Mouse (Mus musculus): ENCODE data around the gene Rai14. TPM values are rescaled to one million over a fixed set of nuclear protein-coding genes. Genes with fewer than 3 reads are reported as not detected.

The Rai14 gene
- total and polyA plus RNA-seq, 3 experiments = not detected

GRCm38 (mm10) chr15:10558465-10558864, 156.0 kb downstream of the Rai14 start, which contains the start of gene Ttc23l:
Gene Ttc23l (minus strand): TSS chr15:10558668.
- Histone ChIP-seq H3K4me3 (ENCODE audit: control insufficient read depth in 1 of 2, insufficient read depth in 1 of 2, low read depth in 2 of 2, low read length in 2 of 2) (no peak within 1 kb of the TSS), H3K79me2 (ENCODE audit: control insufficient read depth, insufficient read depth, low read length, poor library complexity) (no peaks in the 10 kb centered on the region), H3K27ac (ENCODE audit: control insufficient read depth, low read depth, low read length) (no peak within 1 kb of the TSS), H3K27me3 (ENCODE audit: control insufficient read depth in 1 of 2, insufficient read depth in 2 of 2, low read length in 2 of 2) (no peaks in the 10 kb centered on the region), H3K36me3 (ENCODE audit: control insufficient read depth in 1 of 2, insufficient read depth in 2 of 2, low read length in 2 of 2) (no peaks in the 10 kb centered on the region), H3K9ac (ENCODE audit: control insufficient read depth, low read depth, low read length, poor library complexity, severe bottlenecking) (no peak within 1 kb of the TSS), H3K4me1 (ENCODE audit: control insufficient read depth in 1 of 2, insufficient read depth in 2 of 2, low read length in 2 of 2) (no peaks in the 10 kb centered on the region), H3K9me3 (replicated peaks; ENCODE audit: insufficient read depth, low read length) (no peaks in the 10 kb centered on the region)
- no peak for DNase-seq (ENCODE audit: low read depth, low spot score)
- TF ChIP-seq NELFE (IDR thresholded peaks at IDR 0.05; ENCODE audit: low read depth, low read length) (no peak), POLR2AphosphoS5 (IDR thresholded peaks at IDR 0.05; ENCODE audit: borderline replicate concordance, low read depth, low read length) (no peak), SIN3A (IDR thresholded peaks at IDR 0.05; ENCODE audit: low read length) (no peak), TAL1 (IDR thresholded peaks at IDR 0.05; ENCODE audit: low read length) (no peak), BHLHE40 (IDR thresholded peaks at IDR 0.05; ENCODE audit: borderline replicate concordance, low read depth, low read length) (no peak), TBP (IDR thresholded peaks at IDR 0.05; ENCODE audit: low read depth, low read length) (no peak), MAZ (IDR thresholded peaks at IDR 0.05; ENCODE audit: low read depth, low read length) (no peak), POLR2A (IDR thresholded peaks at IDR 0.05; ENCODE audit: control insufficient read depth in 1 of 2, insufficient read depth in 1 of 2, low read depth in 1 of 2, low read length in 2 of 2, poor library complexity in 1 of 2) (no peak), USF2 (IDR thresholded peaks at IDR 0.05; ENCODE audit: borderline replicate concordance in 1 of 2, insufficient read depth in 1 of 2, low read depth in 1 of 2, low read length in 2 of 2) (no peak), POLR2AphosphoS2 (IDR thresholded peaks at IDR 0.05; ENCODE audit: low read length) (no peak), HCFC1 (IDR thresholded peaks at IDR 0.05; ENCODE audit: low read depth, low read length) (no peak), USF1 (IDR thresholded peaks at IDR 0.05; ENCODE audit: low read depth, low read length) (no peak), NRF1 (IDR thresholded peaks at IDR 0.05; ENCODE audit: insufficient read depth, low read depth, low read length, poor library complexity, severe bottlenecking) (no peak), KAT2A (conservative IDR thresholded peaks at IDR 0.05; ENCODE audit: low read depth, low read length) (no peak), ZKSCAN1 (IDR thresholded peaks at IDR 0.05; ENCODE audit: low read depth, low read length) (no peak), MYB (IDR thresholded peaks at IDR 0.05; ENCODE audit: low read depth, low read length) (no peak), SMC3 (IDR thresholded peaks at IDR 0.05; ENCODE audit: low read depth, low read length) (no peak), E2F4 (IDR thresholded peaks at IDR 0.05; ENCODE audit: borderline replicate concordance, low read depth, low read length) (no peak), RCOR1 (IDR thresholded peaks at IDR 0.05; ENCODE audit: low read depth, low read length) (no peak)

DNA sequence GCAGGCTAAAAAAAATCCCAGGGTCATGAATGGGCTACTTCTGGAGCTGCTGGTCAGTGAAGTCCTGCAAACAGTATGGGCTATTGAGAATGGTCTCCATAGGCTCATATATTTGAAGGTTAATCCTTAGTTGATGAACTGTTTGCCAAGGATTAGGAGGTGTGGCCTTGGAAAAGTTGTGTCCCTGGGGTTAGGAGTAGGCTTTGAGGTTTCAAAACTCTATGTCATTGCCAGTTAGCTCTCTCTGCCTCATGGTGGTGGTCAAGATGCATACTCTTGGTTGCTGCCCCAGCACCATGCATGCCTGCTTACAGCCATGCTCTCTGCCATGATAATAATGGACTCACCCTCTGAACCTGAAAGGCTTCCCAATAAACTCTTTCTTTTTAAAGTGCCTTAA, 160.1 kb downstream of the Rai14 start:
- Histone ChIP-seq H3K27me3 (ENCODE audit: control insufficient read depth in 1 of 2, insufficient read depth in 2 of 2, low read length in 2 of 2) (no peaks in the 10 kb centered on the region; a peak in 1 of 4 replicates), H3K36me3 (ENCODE audit: control insufficient read depth in 1 of 2, insufficient read depth in 2 of 2, low read length in 2 of 2) (no peaks in the 10 kb centered on the region), H3K9ac (ENCODE audit: control insufficient read depth, low read depth, low read length, poor library complexity, severe bottlenecking) (no peak overlapping the region), H3K4me1 (ENCODE audit: control insufficient read depth in 1 of 2, insufficient read depth in 2 of 2, low read length in 2 of 2) (no peaks in the 10 kb centered on the region), H3K4me3 (ENCODE audit: control insufficient read depth in 1 of 2, insufficient read depth in 1 of 2, low read depth in 2 of 2, low read length in 2 of 2) (no peak overlapping the region), H3K27ac (ENCODE audit: control insufficient read depth, low read depth, low read length) (no peak overlapping the region), H3K9me3 (replicated peaks; ENCODE audit: insufficient read depth, low read length) (no peaks in the 10 kb centered on the region), H3K79me2 (ENCODE audit: control insufficient read depth, insufficient read depth, low read length, poor library complexity) (no peaks in the 10 kb centered on the region)
- DNase-seq (ENCODE audit: low read depth, low spot score) = no peak
- TF ChIP-seq EP300 (IDR thresholded peaks at IDR 0.05; ENCODE audit: low read depth in 1 of 2, low read length in 2 of 2) (no peak), MYC (IDR thresholded peaks at IDR 0.05; ENCODE audit: low read depth, low read length) (no peak), SIN3A (IDR thresholded peaks at IDR 0.05; ENCODE audit: low read length) (no peak), RAD21 (IDR thresholded peaks at IDR 0.05; ENCODE audit: low read depth, low read length) (no peak), MAFK (IDR thresholded peaks at IDR 0.05; ENCODE audit: borderline replicate concordance, low read depth, low read length) (no peak), KAT2A (conservative IDR thresholded peaks at IDR 0.05; ENCODE audit: low read depth, low read length) (no peak), USF2 (IDR thresholded peaks at IDR 0.05; ENCODE audit: borderline replicate concordance in 1 of 2, insufficient read depth in 1 of 2, low read depth in 1 of 2, low read length in 2 of 2) (no peak)

Data from MEL (cell line).